Mouse (Mus musculus): ENCODE measurements at regions not wholly inside any gene's neighbourhood (a gene's known extent, or its start where the extent isn't known, plus 50 kb on each side); places are given as distances from the start of the nearest gene placed in this dataset.

- DNase-seq (ENCODE audit: low read depth, low spot score) = no peak
Measured at GRCm38 (mm10) chr12:77776755-77777154, 417.3 kb upstream of the Gm6657 start.

DNA sequence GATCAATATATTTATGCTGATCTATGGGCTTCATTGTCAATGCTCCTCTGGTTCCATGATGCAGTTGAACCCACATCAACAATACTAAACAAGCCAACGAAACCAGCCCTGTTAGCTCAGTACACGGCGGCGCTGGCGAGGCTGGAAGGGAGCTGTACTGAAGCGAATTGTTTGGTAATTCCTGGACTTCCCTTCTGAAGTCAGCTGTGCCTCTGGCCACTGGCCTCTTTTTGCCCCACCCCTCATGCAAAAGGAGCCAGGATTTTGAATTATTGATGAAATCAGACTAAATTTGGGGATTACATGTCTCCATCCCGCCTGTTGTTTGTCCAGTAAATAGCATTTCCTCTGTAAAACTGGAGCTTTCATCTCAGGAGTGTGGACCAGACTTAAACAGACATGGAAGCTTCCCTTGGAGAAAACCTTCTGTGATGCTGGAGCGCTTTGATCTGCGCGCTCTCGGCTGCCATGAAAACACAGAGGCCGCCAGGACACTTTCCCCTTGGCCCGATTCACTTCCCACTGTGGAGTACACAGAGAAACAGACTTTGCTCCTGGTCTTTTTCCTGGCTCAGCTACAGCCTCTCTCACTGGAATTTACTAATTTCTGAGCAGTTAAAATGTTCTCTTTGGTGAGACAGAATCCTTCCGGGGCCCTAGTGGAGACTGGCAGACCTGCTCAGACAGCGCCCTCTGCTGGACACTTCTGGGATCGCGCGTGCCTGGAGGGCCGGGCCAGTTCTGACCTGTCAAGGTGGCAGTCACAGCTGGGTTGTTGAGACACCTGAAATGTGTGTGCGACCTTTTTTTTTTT is 412.9 kb upstream of the Gm6657 start:
- DNase-seq (ENCODE audit: low read depth, low spot score) = peak; percentile 74

GRCm38 (mm10) chr12:77783909-77784308 is 410.1 kb upstream of the Gm6657 start:
- DNase-seq (ENCODE audit: low read depth, low spot score) = no peak

DNA sequence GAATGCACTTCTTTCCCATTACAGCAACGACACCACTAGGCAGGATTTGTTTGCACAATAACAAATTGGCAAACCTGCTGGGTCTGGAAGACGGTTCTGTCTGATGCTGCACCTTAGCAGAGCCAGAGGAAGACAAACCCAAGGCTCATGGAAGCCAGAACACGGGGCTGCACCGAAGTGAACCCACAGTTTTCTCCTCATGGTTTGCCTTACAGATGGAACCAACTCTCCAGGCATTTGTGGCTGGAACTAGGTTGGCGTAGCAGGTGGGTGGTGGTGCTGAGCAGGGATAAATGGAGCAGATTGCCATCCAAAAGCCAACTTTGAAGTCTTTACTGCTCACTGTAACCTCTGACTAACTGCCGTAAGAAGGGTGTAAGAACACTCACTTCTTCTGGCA is 408.4 kb upstream of the Gm6657 start:
- DNase-seq (ENCODE audit: low read depth, low spot score) = no peak

- no peak for DNase-seq (ENCODE audit: low read depth, low spot score)
Measured at GRCm38 (mm10) chr12:77786678-77787077, 407.4 kb upstream of the Gm6657 start.

DNA sequence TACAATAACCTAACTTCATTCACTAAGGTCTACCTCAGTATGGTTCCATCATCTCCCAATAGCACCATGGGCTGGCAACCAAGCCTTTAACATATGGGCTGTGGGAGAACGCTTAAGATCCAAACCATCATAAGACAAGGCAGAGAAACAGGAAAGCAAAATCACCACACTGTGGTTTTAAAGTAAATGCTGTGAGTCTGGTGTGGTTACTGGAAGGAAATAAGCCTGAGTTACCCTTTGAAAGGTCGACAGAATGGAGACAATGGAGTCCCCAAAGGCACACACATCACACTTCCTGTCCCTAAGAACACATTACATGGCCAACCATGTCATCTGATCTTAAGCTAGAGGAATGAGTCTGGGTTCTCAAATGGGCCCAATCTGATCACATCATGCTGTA is 405.8 kb upstream of the Gm6657 start:
- DNase-seq (ENCODE audit: low read depth, low spot score) = peak; percentile 30

DNA sequence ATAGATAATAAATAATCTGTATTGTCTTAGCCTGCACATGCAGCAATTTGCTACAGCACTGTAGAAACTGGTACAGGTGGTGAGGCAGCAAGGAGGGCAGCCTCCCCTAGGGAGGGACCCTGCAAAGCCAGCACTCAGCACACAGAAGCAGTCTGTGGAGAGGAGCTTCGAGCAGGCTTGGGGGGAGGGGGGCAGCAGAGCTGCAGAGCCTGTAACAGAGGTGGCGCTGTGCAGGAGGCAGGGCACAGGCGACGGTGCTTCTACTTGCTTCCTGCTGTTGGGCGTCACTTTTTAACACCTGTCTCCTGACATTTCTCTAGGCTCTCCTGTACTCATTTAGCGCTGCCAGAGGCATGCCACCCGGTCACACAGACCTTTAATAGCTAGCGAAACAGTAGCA is 404.6 kb upstream of the Gm6657 start:
- peak; percentile 61 for DNase-seq (ENCODE audit: low read depth, low spot score)

- DNase-seq (ENCODE audit: low read depth, low spot score) = no peak
Measured at GRCm38 (mm10) chr12:77789871-77790270, 404.2 kb upstream of the Gm6657 start.

DNA sequence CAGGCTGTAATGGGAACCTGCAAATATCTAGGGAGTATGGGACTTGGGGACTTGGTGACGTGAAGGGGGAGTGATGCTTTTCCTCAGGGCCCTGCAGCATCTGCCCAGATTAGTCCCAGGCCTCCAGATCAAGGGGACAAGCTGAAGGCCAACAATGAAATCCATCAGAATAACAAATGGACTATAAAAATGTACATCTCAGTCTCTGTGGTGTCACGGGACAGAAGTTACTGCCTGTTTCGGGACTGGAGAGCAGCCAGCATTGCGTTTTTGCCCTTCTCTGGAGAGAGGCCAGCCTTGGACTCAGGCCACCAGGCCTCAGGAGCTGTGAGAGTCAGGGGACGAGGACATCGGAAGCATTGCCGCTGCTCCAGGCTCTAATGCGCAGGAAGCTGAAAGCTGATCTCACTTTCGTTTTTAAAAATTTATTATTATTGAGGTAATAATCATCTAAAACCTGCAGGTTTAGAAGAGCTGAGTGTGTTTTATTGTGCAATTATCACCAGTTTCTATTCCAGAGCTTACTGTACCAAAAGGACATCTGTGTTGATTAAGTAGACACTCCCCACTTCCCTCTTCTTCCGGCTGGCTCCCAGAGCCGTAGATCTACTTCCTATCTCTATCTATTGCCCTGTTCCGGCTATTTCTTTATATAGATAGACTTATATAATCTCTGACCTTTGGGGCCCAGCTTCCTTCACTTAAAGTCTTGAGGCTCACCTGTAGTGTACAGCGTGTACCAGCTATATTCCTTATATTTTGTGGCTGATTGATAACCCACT is 403.0 kb upstream of the Gm6657 start:
- no peak for DNase-seq (ENCODE audit: low read depth, low spot score)

DNA sequence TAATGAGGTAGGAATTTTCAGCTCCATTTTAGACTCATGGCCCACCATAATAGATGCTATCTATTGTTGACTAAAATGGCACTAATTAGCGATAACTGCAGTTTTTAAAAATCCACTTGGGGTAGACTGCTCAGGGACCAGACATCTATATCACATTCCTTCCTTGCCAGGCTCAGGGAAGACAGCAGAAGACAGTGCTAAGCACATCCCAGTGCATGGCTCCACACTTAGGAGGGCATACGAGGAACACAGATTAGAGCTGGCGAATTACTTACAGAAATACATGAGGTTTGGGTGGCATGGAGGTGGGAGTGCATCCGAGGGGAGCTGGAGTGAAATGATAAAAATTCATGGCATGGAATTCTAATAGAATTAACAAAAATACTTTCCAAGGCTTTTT is 395.5 kb upstream of the Gm6657 start:
- DNase-seq (ENCODE audit: low read depth, low spot score) = no peak

DNA sequence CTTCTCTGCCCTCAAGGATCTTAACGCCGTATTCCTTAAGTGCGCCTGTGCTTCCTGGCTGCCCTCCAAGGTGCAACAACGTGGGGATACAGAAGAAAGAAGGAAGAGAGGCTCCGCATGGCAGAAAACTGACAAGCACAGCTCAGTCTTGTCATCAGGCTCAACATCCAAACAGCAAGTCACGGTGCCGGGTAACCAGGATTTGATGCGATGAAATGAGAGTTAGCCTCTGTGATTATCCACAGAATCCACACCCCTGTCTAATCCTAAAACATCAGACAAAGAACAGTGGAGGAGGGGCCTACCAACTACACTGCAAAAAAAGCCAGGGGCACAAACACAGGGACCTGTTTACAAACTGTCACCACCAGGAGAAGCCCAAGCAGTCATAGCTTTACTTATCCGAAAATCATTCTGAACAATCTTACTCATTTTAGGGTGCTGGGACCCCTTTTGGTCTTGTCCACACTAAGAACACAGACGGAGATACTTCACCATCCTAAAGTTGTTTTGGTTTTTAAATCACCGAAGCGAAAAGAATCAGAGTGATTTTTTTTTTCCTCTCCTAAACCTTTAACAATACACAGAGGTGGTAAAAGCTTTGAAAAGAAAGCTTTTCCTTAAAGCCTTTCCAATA is 394.8 kb upstream of the Gm6657 start:
- no peak for DNase-seq (ENCODE audit: low read depth, low spot score)

DNA sequence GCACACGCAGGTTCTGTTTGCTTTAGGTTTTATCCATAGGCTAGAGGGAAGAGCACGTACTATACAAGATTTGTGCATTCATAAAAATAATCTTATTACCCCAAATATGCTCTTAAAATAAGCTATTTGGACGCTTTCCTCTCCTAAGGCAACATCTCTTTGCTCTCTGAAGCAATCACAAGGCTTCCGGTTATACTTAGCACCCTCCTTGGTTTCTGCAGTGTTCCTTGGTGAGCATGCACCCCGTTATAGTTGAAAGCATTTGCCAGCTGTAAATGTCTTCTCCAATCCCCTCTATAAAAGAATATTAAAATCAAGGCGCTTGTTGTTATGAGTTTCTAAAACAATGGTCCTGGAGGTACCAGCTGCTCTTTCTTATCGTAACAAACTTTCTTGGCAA is 386.4 kb upstream of the Gm6657 start:
- DNase-seq (ENCODE audit: low read depth, low spot score) = no peak

DNA sequence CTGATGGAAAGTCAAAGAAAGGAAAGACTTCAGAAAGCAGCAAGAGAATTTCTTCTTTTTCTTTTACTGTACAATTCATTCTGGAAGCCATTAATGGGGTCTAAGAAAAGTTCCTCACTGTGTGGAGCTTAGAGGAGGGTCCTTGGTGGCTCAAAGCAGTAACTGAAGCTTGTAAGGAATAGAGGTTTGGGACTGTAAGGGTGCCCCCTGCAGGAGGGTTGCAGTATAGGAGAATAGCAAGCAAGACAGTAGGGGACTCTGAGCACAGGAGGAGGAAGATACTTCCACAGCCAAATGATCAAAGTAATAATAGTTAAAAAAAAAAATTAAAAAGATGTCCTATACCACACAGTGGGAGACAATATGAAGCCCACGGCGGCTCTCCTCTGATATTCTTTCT is 382.8 kb upstream of the Gm6657 start:
- DNase-seq (ENCODE audit: low read depth, low spot score) = peak; percentile 49

- no peak for DNase-seq (ENCODE audit: low read depth, low spot score)
Measured at GRCm38 (mm10) chr12:77819456-77819855, 374.6 kb upstream of the Gm6657 start.

- DNase-seq (ENCODE audit: low read depth, low spot score) = no peak
Measured at GRCm38 (mm10) chr12:77823381-77824030, 370.5 kb upstream of the Gm6657 start.

DNA sequence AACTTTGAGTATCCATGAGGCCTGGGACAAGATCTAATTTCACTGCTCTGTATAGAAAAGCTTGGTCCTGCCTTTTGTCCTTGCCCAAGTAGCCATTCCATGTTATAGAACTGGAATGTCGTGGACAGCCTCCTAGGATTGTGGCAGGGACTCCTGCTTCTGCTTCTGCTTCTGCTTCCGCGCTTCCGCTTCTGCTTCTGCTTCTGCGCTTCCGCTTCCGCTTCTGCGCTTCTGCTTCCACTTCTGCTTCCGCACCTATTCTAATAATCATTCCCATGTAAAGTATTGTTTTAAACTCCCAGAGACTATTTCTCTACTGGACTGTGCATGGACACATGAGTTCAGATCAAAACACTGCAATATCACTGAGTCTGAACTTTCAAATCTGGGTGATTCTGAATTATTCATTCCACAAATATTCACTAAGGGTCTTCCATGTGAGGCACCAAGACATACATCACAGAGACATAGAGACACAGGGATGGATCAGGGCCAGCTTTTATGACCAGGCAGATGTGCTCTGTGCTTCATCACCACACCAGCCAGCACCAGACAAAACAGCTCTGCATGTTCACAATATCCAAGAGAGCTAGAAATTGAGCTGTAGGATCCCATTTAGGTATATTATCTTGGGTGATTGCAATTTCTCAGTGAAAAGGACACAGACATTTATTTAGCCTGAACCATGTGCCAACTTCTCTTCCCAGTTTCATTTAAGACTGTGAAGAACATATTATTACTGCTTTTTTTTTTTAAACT is 360.5 kb upstream of the Gm6657 start:
- no peak for DNase-seq (ENCODE audit: low read depth, low spot score)

- no peak for DNase-seq (ENCODE audit: low read depth, low spot score)
Measured at GRCm38 (mm10) chr12:77834891-77835290, 359.2 kb upstream of the Gm6657 start.

DNA sequence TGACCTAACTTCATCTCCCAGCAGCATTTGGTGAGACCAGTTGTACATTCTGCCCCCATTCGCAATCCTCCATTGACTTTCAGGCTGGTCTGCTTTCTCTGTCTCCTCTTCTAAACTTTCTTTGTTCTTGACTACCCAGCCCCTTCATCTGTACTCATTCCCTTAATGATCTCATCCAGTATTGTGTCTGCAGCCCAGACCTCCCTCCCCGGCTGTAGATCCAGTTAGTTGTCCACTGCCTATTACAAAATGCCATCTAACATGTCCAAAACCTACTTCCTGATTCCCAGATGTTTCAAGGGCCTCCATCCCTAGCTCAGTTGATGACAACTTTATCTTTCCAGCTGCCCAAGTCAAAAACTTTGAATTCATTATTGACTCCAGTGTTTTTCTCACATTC is 357.8 kb upstream of the Gm6657 start:
- DNase-seq (ENCODE audit: low read depth, low spot score) = no peak

DNA sequence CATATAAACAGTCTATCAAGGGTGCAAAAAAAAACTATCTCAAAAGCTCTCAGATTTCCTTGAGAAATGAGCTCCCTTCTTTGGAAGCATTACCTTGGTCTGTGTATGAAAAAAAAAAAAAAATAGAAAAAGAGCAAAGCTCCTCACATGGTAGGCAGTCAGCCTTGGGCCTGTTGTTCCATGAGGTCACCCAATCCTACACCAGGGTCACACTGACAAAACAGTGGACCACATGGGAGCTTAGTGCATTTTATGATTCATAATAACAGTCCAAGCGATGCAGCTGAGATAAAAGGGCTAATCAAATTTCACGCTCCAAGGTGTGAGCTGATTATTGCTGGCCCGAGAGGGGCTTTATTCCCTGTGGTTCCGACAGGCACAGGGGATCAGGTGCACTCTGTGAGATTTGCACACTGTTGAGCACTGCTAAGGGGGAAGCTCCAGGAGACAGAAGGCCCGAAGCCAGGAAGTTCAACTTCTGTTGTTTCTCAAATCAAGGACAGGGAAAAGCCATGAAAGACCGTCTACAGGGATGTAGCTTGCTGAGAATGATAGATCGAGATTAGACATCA is 352.1 kb upstream of the Gm6657 start:
- DNase-seq (ENCODE audit: low read depth, low spot score) = no peak

GRCm38 (mm10) chr12:77852595-77853577 is 341.2 kb upstream of the Gm6657 start:
- no peak for DNase-seq (ENCODE audit: low read depth, low spot score)

Data from CD4-positive, CD25-positive, alpha-beta regulatory T cell, adult 2 months (primary cell).